Mouse (Mus musculus) c-Kit-positive CD71-positive TER-119-positive erythroid progenitor cells, embryonic 14.5 days (primary cell): Measurements from ENCODE around the gene Flnc.
"Not testable (repeated sequence)": the region's sequence is repeated elsewhere in the genome, so short reads cannot be mapped to it uniquely, and the experiment has no call there.

Source experiments
- DNase-seq: peaks from one replicate; pipeline ENCODE4 v3.0.0-alpha.2; 2013; ENCODE audit warnings: low spot score

Flnc gene

GRCm38 (mm10) chr6:29433038-29433803 is at the start of gene Flnc:
Flnc (plus strand) TSS chr6:29433256.
- no peak for DNase-seq

DNA sequence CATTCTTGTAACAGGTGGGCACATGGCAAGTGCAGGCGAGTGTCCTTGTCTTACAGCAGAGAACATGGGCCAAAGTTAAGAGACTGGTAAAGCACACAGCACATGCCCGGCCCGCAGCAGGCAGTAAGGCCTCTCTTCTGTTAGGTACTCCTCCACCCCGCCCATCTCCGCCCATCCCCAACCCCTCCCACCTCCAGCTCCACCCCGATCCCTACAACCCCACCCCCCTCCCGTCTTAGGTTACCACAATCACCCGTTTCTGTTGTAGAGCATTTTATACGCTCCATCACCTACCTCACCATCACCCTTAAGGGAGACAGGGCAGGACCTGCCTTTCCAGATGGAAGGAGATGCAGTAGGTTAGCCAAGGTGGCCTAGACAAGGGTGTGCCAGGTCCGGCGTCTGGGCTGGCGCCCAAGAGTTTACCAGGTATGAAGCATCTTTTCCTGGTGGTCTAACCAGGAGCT is 45.0 kb upstream of the Flnc start, which contains the start of gene Opn1sw:
Gene Opn1sw, minus strand, starts transcription at position 417 of the 467 bp plus-strand sequence.
- peak; percentile 53 for DNase-seq

- DNase-seq = peak; percentile 35
Measured at GRCm38 (mm10) chr6:29388606-29389080, 44.4 kb upstream of the Flnc start.

GRCm38 (mm10) chr6:29389425-29389824 is 43.6 kb upstream of the Flnc start:
- no peak for DNase-seq

- DNase-seq = not testable (repeated sequence)
Measured at GRCm38 (mm10) chr6:29390500-29390899, 42.6 kb upstream of the Flnc start.

DNA sequence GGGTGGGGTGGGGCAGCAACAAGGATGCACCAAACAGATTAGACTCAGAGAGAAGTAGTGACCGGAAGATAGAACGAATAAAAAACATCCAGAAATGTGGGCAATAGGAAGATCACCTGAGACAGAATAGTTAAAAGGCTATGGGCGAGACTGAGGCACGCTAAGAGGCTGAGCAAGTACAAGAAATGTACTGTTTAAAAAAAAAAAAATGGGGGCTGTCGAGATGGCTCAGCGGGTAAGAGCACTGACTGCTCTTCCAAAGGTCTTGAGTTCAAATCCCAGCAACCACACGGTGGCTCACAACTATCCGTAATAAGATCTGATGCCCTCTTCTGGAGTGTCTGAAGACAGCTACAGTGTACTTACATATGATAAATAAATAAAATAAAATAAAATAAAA is 41.8 kb upstream of the Flnc start:
- DNase-seq = not testable (repeated sequence)

GRCm38 (mm10) chr6:29391802-29392201 is 41.3 kb upstream of the Flnc start:
- no peak for DNase-seq

GRCm38 (mm10) chr6:29394286-29394685 is 38.8 kb upstream of the Flnc start:
- no peak for DNase-seq

- no peak for DNase-seq
Measured at GRCm38 (mm10) chr6:29395910-29396713, 36.9 kb upstream of the Flnc start, which contains the start of gene Ccdc136. Ccdc136 (plus strand) TSS chr6:29396309.

- no peak for DNase-seq
Measured at GRCm38 (mm10) chr6:29396714-29397540, 36.1 kb upstream of the Flnc start.

- no peak for DNase-seq
Measured at GRCm38 (mm10) chr6:29397575-29397974, 35.5 kb upstream of the Flnc start.

- DNase-seq = no peak
Measured at GRCm38 (mm10) chr6:29399851-29400250, 33.2 kb upstream of the Flnc start.

DNA sequence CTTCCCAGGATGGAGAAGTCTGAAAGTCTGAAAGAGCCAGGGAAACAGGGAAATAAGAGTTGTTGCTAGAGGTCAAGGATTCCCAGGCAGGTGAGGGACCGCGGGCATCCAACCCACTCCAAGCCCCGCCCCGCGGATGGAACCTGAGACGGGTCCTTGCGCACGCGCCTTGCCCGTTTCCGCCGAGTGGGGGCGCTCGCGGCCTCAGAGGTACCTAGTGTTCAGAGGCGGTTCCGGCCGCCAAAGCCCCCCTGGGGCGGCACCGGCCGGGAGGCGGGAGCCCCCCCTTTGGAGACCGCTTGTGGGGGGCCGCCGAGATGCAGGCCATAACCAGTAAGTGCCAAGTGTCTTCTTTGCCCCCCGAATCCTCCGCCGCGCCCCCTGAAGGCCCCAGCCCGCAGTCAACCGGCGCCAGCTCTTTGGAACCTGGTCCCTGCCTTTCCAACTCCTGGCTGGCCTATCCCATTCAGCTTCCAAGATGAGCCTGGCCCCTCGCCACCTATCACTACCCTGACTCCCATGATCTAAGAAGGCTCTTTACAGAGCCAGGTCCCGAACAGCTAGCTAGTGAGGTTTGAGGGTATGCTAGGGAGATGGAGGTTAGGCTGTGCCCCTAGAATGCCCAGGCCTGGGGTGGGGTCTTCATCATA is 30.2 kb upstream of the Flnc start:
- no peak for DNase-seq

GRCm38 (mm10) chr6:29406412-29406811 is 26.6 kb upstream of the Flnc start:
- no peak for DNase-seq

DNA sequence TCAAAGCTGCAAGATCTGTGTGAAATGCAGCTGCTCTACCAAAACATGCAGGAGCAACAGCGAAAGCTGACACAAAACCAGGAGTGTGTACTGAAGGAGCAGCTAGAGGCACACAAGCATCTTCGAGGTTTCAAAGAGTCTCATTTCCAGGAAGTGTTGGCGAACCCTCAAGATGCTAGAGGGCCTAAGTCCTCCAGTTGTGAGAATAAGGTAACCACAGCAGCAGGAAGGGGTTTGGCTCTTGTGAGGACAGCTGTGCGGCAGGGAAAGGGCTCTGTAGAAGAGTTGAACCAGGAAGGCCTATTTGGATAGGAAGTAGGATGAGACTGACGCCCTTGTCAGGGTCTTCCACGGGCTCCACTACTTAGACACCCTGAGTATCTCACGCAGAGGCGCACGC is 17.6 kb upstream of the Flnc start:
- DNase-seq = no peak

DNA sequence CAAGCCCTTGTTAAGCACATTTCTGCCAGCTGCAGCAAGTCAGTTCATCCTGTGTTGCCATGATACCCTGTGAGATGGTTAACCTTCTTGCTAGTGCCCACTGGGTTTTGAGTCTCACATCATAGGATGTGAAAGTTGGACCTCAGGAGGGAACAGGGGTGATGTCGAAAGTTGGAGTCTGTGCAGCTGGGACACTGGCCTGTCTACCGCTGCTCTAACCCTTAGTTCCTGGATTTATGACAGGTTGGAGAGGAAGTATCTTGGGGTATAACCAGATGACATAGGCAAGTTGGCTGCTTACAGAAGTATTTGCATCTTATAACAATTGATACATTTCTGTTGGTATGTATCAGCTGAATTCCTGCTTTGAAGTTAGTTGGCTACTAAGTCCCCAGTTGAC is 12.5 kb upstream of the Flnc start:
- no peak for DNase-seq

DNA sequence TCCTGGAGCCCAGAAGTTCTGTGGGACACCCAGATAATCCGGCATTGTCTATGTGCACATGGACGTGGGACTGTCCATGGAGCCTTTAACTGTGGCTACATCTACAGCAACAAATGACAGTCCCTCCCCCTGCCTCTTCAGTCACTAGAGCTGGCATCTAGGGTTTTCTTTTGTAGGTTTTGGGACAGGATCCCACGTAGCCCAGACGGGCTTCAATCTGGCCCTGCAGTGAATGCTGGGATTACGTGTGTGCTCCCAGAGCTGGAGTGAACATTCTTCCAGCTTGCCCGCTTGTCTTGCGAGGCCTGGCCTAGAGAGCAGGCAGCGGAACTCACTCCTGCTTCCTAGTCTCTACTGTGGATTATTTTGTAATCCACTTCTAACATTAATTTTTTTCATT is 7.9 kb upstream of the Flnc start:
- no peak for DNase-seq

GRCm38 (mm10) chr6:29426331-29426730 is 6.7 kb upstream of the Flnc start:
- no peak for DNase-seq

GRCm38 (mm10) chr6:29428171-29428570 is 4.9 kb upstream of the Flnc start:
- no peak for DNase-seq

DNA sequence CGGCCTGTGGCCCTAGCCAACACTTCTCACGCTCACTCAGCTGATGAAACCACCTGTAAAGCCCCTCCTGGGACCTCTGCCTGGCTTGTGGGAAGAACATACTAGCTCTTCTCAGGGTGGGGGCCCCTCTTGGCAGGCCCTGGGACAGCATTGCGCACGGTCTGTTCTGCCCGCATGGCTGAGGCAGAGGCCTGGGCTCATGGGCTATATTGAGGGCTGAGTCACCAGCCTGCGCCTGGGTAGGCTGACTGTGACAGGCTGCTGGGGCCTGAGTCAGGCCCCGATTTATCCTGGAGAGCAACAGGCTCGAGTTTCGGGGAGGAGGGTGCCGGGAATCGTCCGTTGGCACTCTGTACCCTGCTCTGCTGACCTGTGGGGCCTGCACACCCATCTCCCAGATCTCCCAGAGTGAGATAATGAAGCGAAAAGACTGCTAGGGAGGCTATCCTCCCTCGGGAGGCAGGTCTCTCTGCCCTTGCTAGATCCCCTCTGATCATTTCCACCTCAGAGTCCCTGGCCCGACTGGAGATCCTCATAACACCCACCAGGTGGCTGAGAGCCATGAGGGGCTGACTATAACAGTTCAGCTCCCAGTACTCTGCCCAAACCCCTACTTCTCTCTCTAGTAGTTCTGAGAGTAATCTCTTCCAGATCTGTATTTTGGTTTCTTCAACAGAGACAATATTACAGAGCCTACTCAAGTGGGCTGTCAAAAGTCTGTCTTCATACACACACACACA is 2.2 kb upstream of the Flnc start:
- no peak for DNase-seq

- DNase-seq = no peak
Measured at GRCm38 (mm10) chr6:29431473-29431872, 1.6 kb upstream of the Flnc start.
